Mouse (Mus musculus): ENCODE results near the gene Gm20425.

Gene Gm20425

GRCm38 (mm10) chr9:103149074-103149799 is 80.9 kb downstream of the Gm20425 start:
- DNase-seq: no peak

- DNase-seq: no peak
Measured at GRCm38 (mm10) chr9:103147103-103147502, 83.0 kb downstream of the Gm20425 start.

- DNase-seq: no peak
Measured at GRCm38 (mm10) chr9:103146703-103147102, 83.4 kb downstream of the Gm20425 start.

- DNase-seq: no peak
Measured at GRCm38 (mm10) chr9:103146257-103146656, 83.8 kb downstream of the Gm20425 start.

- DNase-seq: no peak
Measured at GRCm38 (mm10) chr9:103145351-103145750, 84.8 kb downstream of the Gm20425 start.

GRCm38 (mm10) chr9:103143881-103144280 is 86.2 kb downstream of the Gm20425 start:
- no peak for DNase-seq

GRCm38 (mm10) chr9:103141266-103141665 is 88.8 kb downstream of the Gm20425 start:
- no peak for DNase-seq

GRCm38 (mm10) chr9:103140384-103140783 is 89.7 kb downstream of the Gm20425 start:
- DNase-seq: no peak
